Mouse (Mus musculus) neural tube, embryonic 11.5 days (tissue): Measurements from ENCODE around the gene Rel. TPM values are rescaled to one million over a fixed set of nuclear protein-coding genes. Genes with fewer than 3 reads are reported as not detected.
"Not testable (repeated sequence)": the region's sequence is repeated elsewhere in the genome, so short reads cannot be mapped to it uniquely, and the experiment has no call there.

Source experiments
- ATAC-seq: fragments of 200-750 bp; cut with Nextera tagmentation; 2 replicates; pipeline ENCODE4 v1.8.0; 2017; ENCODE audit warnings: moderate number of reproducible peaks, mild to moderate bottlenecking, moderate TSS enrichment, moderate library complexity; ENCODE audit not compliant: insufficient read depth, low FRiP score, low TSS enrichment
- DNase-seq: peaks from one replicate; pipeline ENCODE4 v3.0.0-alpha.2; 2015; ENCODE audit warnings: low spot score
- H3K27ac ChIP-seq: fragments of 300-500 bp; sonication (generic); 2 replicates; pipeline ENCODE4 v1.5.1; 2014; ENCODE audit warnings: low read depth, mild to moderate bottlenecking, low read length
- H3K27me3 ChIP-seq: fragments of 300-500 bp; sonication (generic); 2 replicates; pipeline ENCODE4 v1.6.1; 2014; ENCODE audit warnings: mild to moderate bottlenecking, low read length, mixed read lengths; ENCODE audit not compliant: control insufficient read depth, insufficient read depth
- H3K36me3 ChIP-seq: fragments of 300-500 bp; sonication (generic); 2 replicates; pipeline ENCODE4 v1.6.1; 2014; ENCODE audit warnings: mild to moderate bottlenecking, low read length, moderate library complexity, mixed read lengths; ENCODE audit not compliant: control insufficient read depth, insufficient read depth
- H3K4me1 ChIP-seq: fragments of 300-500 bp; sonication (generic); 2 replicates; pipeline ENCODE4 v1.6.1; 2014; ENCODE audit warnings: low read length, mixed read lengths; ENCODE audit not compliant: control insufficient read depth, insufficient read depth
- H3K4me2 ChIP-seq: fragments of 300-500 bp; sonication (generic); 2 replicates; pipeline ENCODE4 v1.6.1; 2014; ENCODE audit warnings: low read depth, mild to moderate bottlenecking, moderate library complexity
- H3K4me3 ChIP-seq: fragments of 300-500 bp; sonication (generic); 2 replicates; pipeline ENCODE4 v1.5.1; 2014; ENCODE audit warnings: low read depth, low read length
- H3K9ac ChIP-seq: fragments of 300-500 bp; sonication (generic); 2 replicates; pipeline ENCODE4 v1.6.1; 2014; ENCODE audit warnings: mild to moderate bottlenecking, low read length
- H3K9me3 ChIP-seq: fragments of 300-500 bp; sonication (generic); 2 replicates; pipeline ENCODE4 v1.6.1; 2016; ENCODE audit warnings: low read length; ENCODE audit not compliant: control insufficient read depth
- WGBS: fragments of 180-500 bp; shearing (Covaris S2); extraction: QIAGEN DNeasy Blood & Tissue Kit; methylation state at CpG from one replicate; pipeline ENCODE4 v1.1.7; 2014; 5-methylcytosine and 5-hydroxymethylcytosine counted together
- polyA plus RNA-seq: library from polyadenylated mRNA; unstranded; fragments of >200 nt; fragmentation: Nextera tagmentation; extraction: Ambion mirVana; gene quantifications from 2 replicates; pipeline ENCODE4 v1.2.1, GENCODE M21; 2014

The Rel gene
- polyA plus RNA-seq, 1 experiment from 2014 or later = 0.93 TPM

- Histone ChIP-seq H3K4me1 (no peaks in the 10 kb centered on the region), H3K27ac (no peak overlapping the region), H3K4me2 (no peak overlapping the region), H3K9me3 (no peaks in the 10 kb centered on the region), H3K27me3 (no peaks in the 10 kb centered on the region), H3K9ac (no peak overlapping the region), H3K36me3 (no peaks in the 10 kb centered on the region), H3K4me3 (no peak overlapping the region)
- DNase-seq (no peak), ATAC-seq (no peak)
- WGBS = 81% methylated on average over 3 of the region's 3 CpGs
Measured at GRCm38 (mm10) chr11:23782038-23782437, 11.3 kb upstream of the Rel start.

GRCm38 (mm10) chr11:23778787-23779201, 8.0 kb upstream of the Rel start:
- no peak overlapping the region for H3K4me2 ChIP-seq
- H3K4me1 ChIP-seq = no peaks in the 10 kb centered on the region
- no peaks in the 10 kb centered on the region for H3K27me3 ChIP-seq
- H3K9me3 ChIP-seq = no peaks in the 10 kb centered on the region
- ATAC-seq (no peak), DNase-seq (no peak)
- whole genome bisulfite sequencing = 86% methylated on average over 8 of the region's 8 CpGs
- H3K27ac ChIP-seq = no peak overlapping the region
- H3K9ac ChIP-seq = no peak overlapping the region
- no peaks in the 10 kb centered on the region for H3K36me3 ChIP-seq
- no peak overlapping the region for H3K4me3 ChIP-seq

DNA sequence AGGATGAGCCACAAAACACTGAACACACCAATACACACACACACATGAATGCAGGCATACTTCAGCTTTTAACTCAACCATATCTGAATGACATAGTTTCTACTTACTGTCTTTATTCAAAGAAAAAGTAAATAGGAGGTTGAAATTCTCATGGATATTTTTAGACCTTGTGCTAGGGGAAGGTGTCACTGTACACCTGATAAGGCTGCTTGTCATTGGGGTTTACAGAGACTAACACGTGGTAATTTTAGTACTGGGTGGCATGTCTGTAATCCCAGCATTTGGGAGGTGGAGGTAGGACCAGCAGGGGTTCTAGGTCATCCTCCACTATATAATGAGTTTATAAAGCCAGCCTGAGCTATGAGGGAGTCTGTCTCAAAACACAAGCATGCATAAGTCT, 1.7 kb upstream of the Rel start:
- Histone ChIP-seq H3K36me3 (no peaks in the 10 kb centered on the region), H3K27ac (no peak overlapping the region), H3K27me3 (no peaks in the 10 kb centered on the region), H3K4me3 (no peak overlapping the region), H3K4me2 (no peak overlapping the region), H3K4me1 (no peaks in the 10 kb centered on the region), H3K9ac (no peak overlapping the region), H3K9me3 (no peaks in the 10 kb centered on the region)
- no peak for ATAC-seq
- DNase-seq = no peak
- WGBS = 33% methylated on average over 1 of the region's 1 CpGs

GRCm38 (mm10) chr11:23771507-23772097, 832 bp upstream of the Rel start:
- H3K27ac ChIP-seq = peak overlapping the region; percentile 81; the same call in 1 of the 2 replicates
- no peak for ATAC-seq
- no peaks in the 10 kb centered on the region for H3K9me3 ChIP-seq
- no peaks in the 10 kb centered on the region for H3K4me1 ChIP-seq
- DNase-seq = peak; percentile 15
- H3K9ac ChIP-seq = peak overlapping the region; percentile 73
- peak overlapping the region; percentile 81 for H3K4me2 ChIP-seq
- no peaks in the 10 kb centered on the region for H3K36me3 ChIP-seq
- peak overlapping the region; percentile 73 for H3K4me3 ChIP-seq
- WGBS = 7% methylated on average over 21 of the region's 21 CpGs
- no peaks in the 10 kb centered on the region for H3K27me3 ChIP-seq

GRCm38 (mm10) chr11:23770510-23770759, 335 bp downstream of the Rel start:
- Histone ChIP-seq H3K36me3 (no peaks in the 10 kb centered on the region), H3K9ac (peak overlapping the region; percentile 73), H3K4me3 (peak overlapping the region; percentile 73), H3K4me2 (peak overlapping the region; percentile 81), H3K27ac (peak overlapping the region; percentile 81), H3K27me3 (no peaks in the 10 kb centered on the region), H3K9me3 (no peaks in the 10 kb centered on the region), H3K4me1 (no peaks in the 10 kb centered on the region)
- DNase-seq (no peak), ATAC-seq (no peak)
- WGBS = 1% methylated on average over 24 of the region's 24 CpGs

DNA sequence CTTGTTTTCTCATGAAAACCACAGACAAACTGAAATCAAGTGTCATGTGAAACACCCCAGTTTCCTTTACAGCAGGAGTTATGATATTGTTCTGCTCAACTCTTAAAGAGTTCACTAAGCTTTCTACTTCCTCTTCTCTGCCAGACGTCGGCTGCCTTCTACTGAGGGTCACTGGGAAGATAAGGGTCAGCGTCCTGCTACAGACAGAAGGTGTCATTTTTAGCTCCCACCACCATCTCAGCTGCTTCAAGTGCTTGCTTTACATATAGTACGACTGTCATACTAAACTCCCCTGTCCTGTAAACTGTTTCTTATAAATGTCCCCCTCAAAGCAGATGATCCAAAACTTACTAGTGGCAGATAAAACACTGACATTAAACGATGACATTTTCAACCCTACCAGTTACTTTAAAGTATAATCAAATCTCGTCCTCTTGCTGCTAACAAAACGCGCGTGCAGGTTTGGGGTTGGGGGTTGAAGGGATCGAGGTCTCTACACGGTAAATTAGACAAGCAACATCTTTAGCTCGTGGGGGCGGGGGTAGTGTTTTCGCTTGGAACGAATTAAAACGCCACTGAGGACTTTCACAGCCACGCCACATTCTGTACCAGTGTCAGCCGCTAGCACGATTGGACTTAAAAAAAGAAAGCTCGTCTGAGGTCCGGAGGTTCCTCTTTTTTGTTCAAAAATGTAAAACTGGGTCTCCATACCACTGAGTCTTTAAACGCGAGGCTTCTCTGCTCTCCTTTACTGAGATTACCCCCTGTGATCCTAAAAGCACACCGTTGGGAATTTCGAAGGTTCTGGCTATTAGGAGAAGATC, 872 bp downstream of the Rel start:
- no peaks in the 10 kb centered on the region for H3K4me1 ChIP-seq
- no peak for ATAC-seq
- H3K4me3 ChIP-seq = peak overlapping the region; percentile 73
- H3K9me3 ChIP-seq = no peaks in the 10 kb centered on the region
- peak overlapping the region; percentile 73 for H3K9ac ChIP-seq
- peak overlapping the region; percentile 81 for H3K4me2 ChIP-seq
- H3K27me3 ChIP-seq = no peaks in the 10 kb centered on the region
- no peak for DNase-seq
- peak overlapping the region; percentile 81 for H3K27ac ChIP-seq
- H3K36me3 ChIP-seq = no peaks in the 10 kb centered on the region
- under 1% methylated on average over 25 of the region's 25 CpGs for WGBS

GRCm38 (mm10) chr11:23769033-23769432, 1.7 kb downstream of the Rel start:
- Histone ChIP-seq H3K27me3 (no peaks in the 10 kb centered on the region), H3K27ac (no peak overlapping the region), H3K9me3 (no peaks in the 10 kb centered on the region), H3K9ac (no peak overlapping the region), H3K36me3 (no peaks in the 10 kb centered on the region), H3K4me1 (no peaks in the 10 kb centered on the region), H3K4me2 (no peak overlapping the region), H3K4me3 (no peak overlapping the region)
- no peak for DNase-seq
- no peak for ATAC-seq

DNA sequence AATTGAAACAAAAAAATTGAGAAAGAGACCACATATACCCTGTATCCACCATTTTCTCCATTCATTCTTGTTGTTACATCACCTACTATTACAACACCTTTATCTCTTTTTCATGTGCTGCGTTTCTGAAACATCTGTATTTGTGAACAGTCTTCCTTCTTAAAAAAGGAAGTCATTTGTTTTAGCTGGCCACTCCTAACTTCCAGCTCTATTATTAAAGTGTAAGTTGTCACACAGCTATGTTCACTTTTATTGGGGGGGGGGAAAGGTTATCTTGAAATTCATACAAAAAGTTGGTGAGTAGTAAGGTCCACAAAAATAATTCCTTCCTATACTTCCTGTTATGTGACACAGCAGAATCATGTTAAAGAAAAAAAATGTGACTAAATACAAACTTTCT, 2.8 kb downstream of the Rel start:
- ATAC-seq = no peak
- DNase-seq = no peak
- no peaks in the 10 kb centered on the region for H3K27me3 ChIP-seq
- no peaks in the 10 kb centered on the region for H3K9me3 ChIP-seq
- H3K27ac ChIP-seq = no peak overlapping the region
- H3K4me2 ChIP-seq = no peak overlapping the region
- no peak overlapping the region for H3K9ac ChIP-seq
- H3K4me3 ChIP-seq = no peak overlapping the region
- WGBS = 77% methylated on average over 1 of the region's 1 CpGs
- H3K36me3 ChIP-seq = no peaks in the 10 kb centered on the region
- no peaks in the 10 kb centered on the region for H3K4me1 ChIP-seq

DNA sequence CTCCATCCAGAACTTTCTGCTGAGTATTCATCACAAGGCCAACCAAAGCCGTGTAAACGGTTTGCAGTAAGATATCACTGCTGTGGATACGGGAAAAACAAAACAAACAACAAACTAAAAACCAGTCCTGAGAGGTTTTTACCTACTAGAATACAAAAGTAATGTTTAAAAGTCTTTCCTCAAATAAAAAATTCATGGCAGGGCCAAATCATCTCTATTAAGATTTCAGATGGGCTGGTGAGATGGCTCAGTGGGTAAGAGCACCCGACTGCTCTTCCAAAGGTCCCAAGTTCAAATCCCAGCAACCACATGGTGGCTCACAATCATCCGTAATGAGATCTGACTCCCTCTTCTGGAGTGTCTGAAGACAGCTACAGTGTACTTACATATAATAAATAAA, 3.4 kb downstream of the Rel start:
- not testable (repeated sequence) for H3K27ac ChIP-seq, H3K9me3 ChIP-seq, DNase-seq, H3K4me1 ChIP-seq, H3K4me2 ChIP-seq, H3K9ac ChIP-seq, ATAC-seq, H3K4me3 ChIP-seq, H3K36me3 ChIP-seq, H3K27me3 ChIP-seq
- 84% methylated on average over 4 of the region's 5 CpGs for WGBS
